Mouse (Mus musculus): ENCODE data around the gene Gm17174. TPM values are rescaled to one million over a fixed set of nuclear protein-coding genes. Genes with fewer than 3 reads are reported as not detected.
"Not testable (repeated sequence)": the region's sequence is repeated elsewhere in the genome, so short reads cannot be mapped to it uniquely, and the experiment has no call there.

Gm17174 gene
- total RNA-seq (2012; rRNA removed) (not detected in 2 replicates), total RNA-seq (2014; rRNA removed) (not detected in 2 replicates), polyA plus RNA-seq (2012; ENCODE audit: insufficient read length, low read depth) (not detected in 2 replicates)

GRCm38 (mm10) chr14:51592039-51592438 lies at the start of gene Gm17174:
Gene Gm17174 (minus strand): TSS chr14:51592139.
- H3K27me3 ChIP-seq (replicated peaks); dilution Hi-C loops (cut with MboI; ENCODE audit: extremely low pct_ligation_motif_present, extremely low pct_unique_long_range_greater_than_20kb, low sequenced_read_pairs); H3K79me2 ChIP-seq (replicated peaks; ENCODE audit: control insufficient read depth, extremely low read depth, insufficient read depth, poor library complexity, severe bottlenecking); H3K27ac ChIP-seq (ENCODE audit: insufficient read depth, low read depth); H3K4me2 ChIP-seq (ENCODE audit: insufficient read depth, low read depth, poor library complexity, severe bottlenecking); H3K36me3 ChIP-seq (replicated peaks in 1 of 2; ENCODE audit: control insufficient read depth in 1 of 2, insufficient read depth in 1 of 2, low read length in 1 of 2); DNase-seq (ENCODE audit: extremely low read depth); H3K4me3 ChIP-seq (replicated peaks in 1 of 3; ENCODE audit: low read depth in 2 of 3, low read length in 2 of 3, poor library complexity in 1 of 3); H3K4me1 ChIP-seq (ENCODE audit: control insufficient read depth in 1 of 2, insufficient read depth in 2 of 2); H3K9ac ChIP-seq (ENCODE audit: insufficient read depth, low read depth); in situ Hi-C loops (cut with MboI; ENCODE audit: low pct_ligation_motif_present, low pct_unique_long_range_greater_than_20kb, low sequenced_read_pairs); H3K9me3 ChIP-seq (replicated peaks; ENCODE audit: low read length): not testable (repeated sequence)

DNA sequence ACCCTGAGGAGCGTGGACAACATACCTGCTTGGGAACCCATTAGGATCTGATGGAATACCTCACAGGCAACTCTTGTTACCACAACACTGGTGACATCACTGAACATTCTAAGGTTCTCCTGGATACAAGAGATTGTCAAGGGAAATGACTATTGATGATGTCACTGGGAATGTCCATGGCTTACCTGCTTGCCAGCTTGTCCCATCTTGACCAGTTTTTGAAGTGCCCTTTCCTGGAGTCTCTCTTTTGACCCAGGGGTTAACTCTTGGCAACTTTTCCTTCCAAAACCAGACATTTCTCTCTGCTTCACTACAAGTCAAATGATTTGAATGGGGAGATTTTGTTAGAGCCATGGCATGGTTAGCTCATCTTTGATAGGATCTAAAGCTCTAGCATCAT lies 43.6 kb upstream of the Gm17174 start, which contains the start of gene Gm4181:
Gene Gm4181, minus strand, starts transcription at position 101 of the 400 bp plus-strand sequence.
- dilution Hi-C loops (cut with MboI; ENCODE audit: extremely low pct_ligation_motif_present, extremely low pct_unique_long_range_greater_than_20kb, low sequenced_read_pairs); DNase-seq (ENCODE audit: extremely low read depth); H3K27ac ChIP-seq (ENCODE audit: insufficient read depth, low read depth); H3K27me3 ChIP-seq (replicated peaks); H3K36me3 ChIP-seq (replicated peaks in 1 of 2; ENCODE audit: control insufficient read depth in 1 of 2, insufficient read depth in 1 of 2, low read length in 1 of 2); H3K4me3 ChIP-seq (replicated peaks in 1 of 3; ENCODE audit: low read depth in 2 of 3, low read length in 2 of 3, poor library complexity in 1 of 3); in situ Hi-C loops (cut with MboI; ENCODE audit: low pct_ligation_motif_present, low pct_unique_long_range_greater_than_20kb, low sequenced_read_pairs); H3K79me2 ChIP-seq (replicated peaks; ENCODE audit: control insufficient read depth, extremely low read depth, insufficient read depth, poor library complexity, severe bottlenecking); H3K9me3 ChIP-seq (replicated peaks; ENCODE audit: low read length); H3K4me1 ChIP-seq (ENCODE audit: control insufficient read depth in 1 of 2, insufficient read depth in 2 of 2); H3K4me2 ChIP-seq (ENCODE audit: insufficient read depth, low read depth, poor library complexity, severe bottlenecking); H3K9ac ChIP-seq (ENCODE audit: insufficient read depth, low read depth): not testable (repeated sequence)

GRCm38 (mm10) chr14:51632426-51632825 lies 40.5 kb upstream of the Gm17174 start:
- H3K27ac ChIP-seq (ENCODE audit: insufficient read depth, low read depth); H3K4me2 ChIP-seq (ENCODE audit: insufficient read depth, low read depth, poor library complexity, severe bottlenecking); dilution Hi-C loops (cut with MboI; ENCODE audit: extremely low pct_ligation_motif_present, extremely low pct_unique_long_range_greater_than_20kb, low sequenced_read_pairs); H3K4me3 ChIP-seq (replicated peaks in 1 of 3; ENCODE audit: low read depth in 2 of 3, low read length in 2 of 3, poor library complexity in 1 of 3); H3K27me3 ChIP-seq (replicated peaks); H3K9me3 ChIP-seq (replicated peaks; ENCODE audit: low read length); H3K36me3 ChIP-seq (replicated peaks in 1 of 2; ENCODE audit: control insufficient read depth in 1 of 2, insufficient read depth in 1 of 2, low read length in 1 of 2); H3K79me2 ChIP-seq (replicated peaks; ENCODE audit: control insufficient read depth, extremely low read depth, insufficient read depth, poor library complexity, severe bottlenecking); H3K4me1 ChIP-seq (ENCODE audit: control insufficient read depth in 1 of 2, insufficient read depth in 2 of 2); DNase-seq (ENCODE audit: extremely low read depth); in situ Hi-C loops (cut with MboI; ENCODE audit: low pct_ligation_motif_present, low pct_unique_long_range_greater_than_20kb, low sequenced_read_pairs); H3K9ac ChIP-seq (ENCODE audit: insufficient read depth, low read depth): not testable (repeated sequence)

DNA sequence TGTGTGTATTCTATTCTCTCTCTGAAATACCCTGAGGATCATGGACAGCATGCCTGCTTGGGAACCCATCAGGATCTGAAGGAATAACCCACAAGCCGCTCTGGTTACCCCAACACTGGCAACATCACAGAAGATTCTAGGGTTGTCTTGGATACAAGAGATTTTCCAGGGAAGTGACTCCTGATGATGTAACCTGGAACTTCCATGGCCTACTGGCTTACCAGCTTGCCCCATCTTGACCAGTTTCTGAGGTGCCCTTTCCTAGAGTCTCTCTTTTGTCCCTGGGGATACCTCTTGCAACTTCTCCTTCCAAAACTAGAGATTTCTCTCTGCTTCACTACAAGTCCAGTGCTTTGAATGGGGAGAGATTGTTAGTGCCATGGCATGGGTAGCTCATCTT lies 19.3 kb upstream of the Gm17174 start, which contains the start of gene Gm17078:
Gene Gm17078, minus strand, starts transcription at position 101 of the 400 bp plus-strand sequence.
- TF ChIP-seq TBP (conservative IDR thresholded peaks at IDR 0.05; ENCODE audit: low read depth, low read length) (no peak), MXI1 (IDR thresholded peaks at IDR 0.05; ENCODE audit: low read depth, low read length) (no peak), HCFC1 (IDR thresholded peaks at IDR 0.05; ENCODE audit: low read depth, low read length) (no peak), JUN (IDR thresholded peaks at IDR 0.05; ENCODE audit: insufficient read depth, low read depth, low read length) (no peak), KAT2A (IDR thresholded peaks at IDR 0.05; ENCODE audit: insufficient replicate concordance, low read length) (no peak), IRF4 (IDR thresholded peaks at IDR 0.05; ENCODE audit: low read depth, low read length) (no peak)
- dilution Hi-C loops (cut with MboI; ENCODE audit: extremely low pct_ligation_motif_present, extremely low pct_unique_long_range_greater_than_20kb, low sequenced_read_pairs): no loop called here
- Histone ChIP-seq H3K9ac (ENCODE audit: insufficient read depth, low read depth) (no peak within 1 kb of the TSS), H3K4me1 (ENCODE audit: control insufficient read depth in 1 of 2, insufficient read depth in 2 of 2) (no peaks in the 10 kb centered on the region), H3K27ac (ENCODE audit: insufficient read depth, low read depth) (no peak within 1 kb of the TSS), H3K36me3 (replicated peaks in 1 of 2; ENCODE audit: control insufficient read depth in 1 of 2, insufficient read depth in 1 of 2, low read length in 1 of 2) (no peaks in the 10 kb centered on the region), H3K79me2 (replicated peaks; ENCODE audit: control insufficient read depth, extremely low read depth, insufficient read depth, poor library complexity, severe bottlenecking) (no peaks in the 10 kb centered on the region), H3K4me3 (replicated peaks in 1 of 3; ENCODE audit: low read depth in 2 of 3, low read length in 2 of 3, poor library complexity in 1 of 3) (no peak within 1 kb of the TSS), H3K9me3 (replicated peaks; ENCODE audit: low read length) (no peaks in the 10 kb centered on the region), H3K4me2 (ENCODE audit: insufficient read depth, low read depth, poor library complexity, severe bottlenecking) (no peak within 1 kb of the TSS), H3K27me3 (replicated peaks) (no peaks in the 10 kb centered on the region)
- no peak for DNase-seq (ENCODE audit: extremely low read depth)
- in situ Hi-C loops (cut with MboI; ENCODE audit: low pct_ligation_motif_present, low pct_unique_long_range_greater_than_20kb, low sequenced_read_pairs): no loop called here

GRCm38 (mm10) chr14:51573963-51574362 lies 18.0 kb downstream of the Gm17174 start, which contains the start of gene Gm17175:
Gene Gm17175 (minus strand): TSS chr14:51574063.
- H3K36me3 ChIP-seq (replicated peaks in 1 of 2; ENCODE audit: control insufficient read depth in 1 of 2, insufficient read depth in 1 of 2, low read length in 1 of 2); H3K4me3 ChIP-seq (replicated peaks in 1 of 3; ENCODE audit: low read depth in 2 of 3, low read length in 2 of 3, poor library complexity in 1 of 3); in situ Hi-C loops (cut with MboI; ENCODE audit: low pct_ligation_motif_present, low pct_unique_long_range_greater_than_20kb, low sequenced_read_pairs); H3K27ac ChIP-seq (ENCODE audit: insufficient read depth, low read depth); DNase-seq (ENCODE audit: extremely low read depth); H3K79me2 ChIP-seq (replicated peaks; ENCODE audit: control insufficient read depth, extremely low read depth, insufficient read depth, poor library complexity, severe bottlenecking); H3K9me3 ChIP-seq (replicated peaks; ENCODE audit: low read length); H3K27me3 ChIP-seq (replicated peaks); H3K4me1 ChIP-seq (ENCODE audit: control insufficient read depth in 1 of 2, insufficient read depth in 2 of 2); H3K4me2 ChIP-seq (ENCODE audit: insufficient read depth, low read depth, poor library complexity, severe bottlenecking); dilution Hi-C loops (cut with MboI; ENCODE audit: extremely low pct_ligation_motif_present, extremely low pct_unique_long_range_greater_than_20kb, low sequenced_read_pairs); H3K9ac ChIP-seq (ENCODE audit: insufficient read depth, low read depth): not testable (repeated sequence)

Measured in CH12.LX (cell line).